Mouse (Mus musculus) limb, embryonic 12.5 days (tissue): ENCODE measurements around the gene Timm8b. TPM values are rescaled to one million over a fixed set of nuclear protein-coding genes. Genes with fewer than 3 reads are reported as not detected.

Experiments used
- polyA plus RNA-seq: library from polyadenylated mRNA; unstranded; fragments of >200 nt; fragmentation: Nextera tagmentation; extraction: Ambion mirVana; gene quantifications from 2 replicates; pipeline ENCODE4 v1.2.1, GENCODE M21; 2016

The Timm8b gene
- polyA plus RNA-seq, 1 experiment from 2014 or later: 341 TPM

Other genes starting within 250 kb of the Timm8b start
- 0.16 TPM in 1 of 2 replicates, not detected in the other for gene Plet1, start 109.4 kb upstream of the Timm8b start, polyA plus RNA-seq
- 79.0 and 79.6 TPM in 2 replicates for gene Pts, start 75.2 kb upstream of the Timm8b start, polyA plus RNA-seq
- 0.59 and 2.2 TPM in 2 replicates for gene Il18, start 49.1 kb upstream of the Timm8b start, polyA plus RNA-seq
- 0.26 and 0.63 TPM in 2 replicates for gene Bco2, start 48.7 kb upstream of the Timm8b start, polyA plus RNA-seq
- not detected in 2 replicates for gene Tex12, start 42.6 kb upstream of the Timm8b start, polyA plus RNA-seq
- gene Sdhd, start 98 bp upstream of the Timm8b start, polyA plus RNA-seq: 259 and 268 TPM in 2 replicates
- 4.0 and 4.6 TPM in 2 replicates for gene Pih1d2, start 13.4 kb downstream of the Timm8b start, polyA plus RNA-seq
- gene Nkapd1, start 13.6 kb downstream of the Timm8b start, polyA plus RNA-seq: 28.6 and 32.0 TPM in 2 replicates
- 49.5 and 49.8 TPM in 2 replicates for gene Dlat, start 55.9 kb downstream of the Timm8b start, polyA plus RNA-seq
- gene Dixdc1, start 135.6 kb downstream of the Timm8b start, polyA plus RNA-seq: 29.5 and 30.4 TPM in 2 replicates
- gene 2310030G06Rik, start 142.6 kb downstream of the Timm8b start, polyA plus RNA-seq: 2.2 and 3.5 TPM in 2 replicates
- gene Cryab, start 147.4 kb downstream of the Timm8b start, polyA plus RNA-seq: 28.0 and 31.2 TPM in 2 replicates
- 13.3 and 19.2 TPM in 2 replicates for gene Hspb2, start 148.4 kb downstream of the Timm8b start, polyA plus RNA-seq
- 10.9 and 11.3 TPM in 2 replicates for gene Fdxacb1, start 164.3 kb downstream of the Timm8b start, polyA plus RNA-seq
- 39.0 and 41.9 TPM in 2 replicates for gene Alg9, start 171.1 kb downstream of the Timm8b start, polyA plus RNA-seq
- 24.8 and 33.2 TPM in 2 replicates for gene 1110032A03Rik, start 171.6 kb downstream of the Timm8b start, polyA plus RNA-seq
- gene Ppp2r1b, start 241.4 kb downstream of the Timm8b start, polyA plus RNA-seq: 102 and 106 TPM in 2 replicates